Mouse (Mus musculus) cortical plate, adult 2 months (tissue): Measurements from ENCODE around the gene Psd4.

ENCODE experiments used
- CTCF ChIP-seq: fragments of 200-500 bp; IDR thresholded peaks from 2 replicates; pipeline ENCODE4 v1.5.1; 2011; ENCODE audit warnings: mild to moderate bottlenecking, control low read depth, low read length; ENCODE audit not compliant: insufficient read depth; ENCODE audit errors: extremely low read depth
- POLR2A ChIP-seq: fragments of 200-500 bp; IDR thresholded peaks from 2 replicates; pipeline ENCODE4 v1.6.1; 2011; ENCODE audit warnings: mild to moderate bottlenecking, low read length, control low read depth; ENCODE audit not compliant: insufficient read depth; ENCODE audit errors: extremely low read depth

- TF ChIP-seq CTCF = no peak
- TF ChIP-seq POLR2A = no peak
Observed at GRCm38 (mm10) chr2:24427866-24428675, 60.7 kb downstream of the Psd4 start.
